Mouse (Mus musculus) CD4-positive, CD25-positive, alpha-beta regulatory T cell, adult 2 months (primary cell): ENCODE results near the gene Mtrf1l.

ENCODE experiments used
- DNase-seq: peaks from one replicate; pipeline ENCODE4 v3.0.0-alpha.2; 2012; ENCODE audit warnings: low read depth, low spot score

Gene Mtrf1l

GRCm38 (mm10) chr10:5823740-5824491 is at the start of gene Mtrf1l:
Mtrf1l (minus strand) TSS chr10:5823910.
- peak; percentile 98 for DNase-seq

DNA sequence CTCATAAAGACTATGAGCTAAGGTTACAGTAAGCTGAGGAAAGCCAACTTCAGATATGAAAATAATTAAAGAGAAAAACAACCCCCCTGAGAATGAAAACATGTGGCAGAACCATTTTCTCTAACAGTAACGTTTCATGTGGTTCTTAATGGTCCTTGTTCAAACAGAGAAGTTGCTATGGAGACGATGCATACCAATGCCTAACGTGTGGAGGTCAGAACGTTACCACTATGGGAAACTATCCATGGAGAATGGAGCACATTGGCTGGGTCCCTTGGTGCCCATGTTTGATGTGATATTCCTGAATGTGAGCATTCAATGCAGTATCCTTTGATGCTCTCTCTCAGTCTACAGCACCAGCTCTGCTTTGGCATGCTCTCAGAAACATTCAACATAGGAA is 47.4 kb upstream of the Mtrf1l start:
- no peak for DNase-seq

GRCm38 (mm10) chr10:5867981-5868552 is 44.4 kb upstream of the Mtrf1l start:
- DNase-seq = no peak

DNA sequence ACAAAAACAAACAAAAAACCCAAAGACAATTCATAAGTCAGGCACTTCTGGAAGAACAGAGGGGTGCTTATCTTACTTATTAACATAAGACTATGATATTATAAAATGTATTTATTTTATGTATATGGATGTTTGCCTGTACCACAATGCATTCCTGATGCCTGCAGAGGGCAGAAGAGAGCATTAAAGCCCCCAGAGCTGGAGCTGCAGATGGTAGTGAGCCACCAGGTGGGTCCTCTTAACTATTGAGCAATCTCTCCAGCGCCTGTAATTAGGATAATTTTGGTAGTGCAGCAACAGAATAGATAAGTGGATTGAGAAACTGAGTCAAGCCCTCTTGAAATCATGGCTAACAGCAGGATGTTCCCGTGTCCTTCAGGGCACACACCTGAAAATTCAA is 42.3 kb upstream of the Mtrf1l start:
- no peak for DNase-seq

DNA sequence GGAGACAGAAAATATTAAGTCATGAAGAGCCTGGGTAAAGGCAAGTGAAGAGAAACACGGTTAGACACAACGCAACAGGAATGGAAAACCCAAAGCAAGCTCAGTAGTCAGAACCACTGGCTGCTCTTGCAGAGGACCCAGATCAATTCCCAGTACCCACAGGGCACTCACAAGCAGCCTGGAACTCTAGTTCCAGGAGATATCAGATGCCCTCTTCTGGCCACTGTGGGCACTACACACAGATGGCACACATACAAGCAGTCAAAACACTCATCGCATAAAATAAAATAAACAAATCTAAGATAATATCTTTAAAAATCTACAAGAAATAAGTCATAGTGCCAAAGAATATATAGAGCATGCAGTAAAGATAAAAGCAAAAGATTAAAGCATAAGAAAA is 39.0 kb upstream of the Mtrf1l start:
- no peak for DNase-seq

GRCm38 (mm10) chr10:5860849-5861248 is 37.1 kb upstream of the Mtrf1l start:
- DNase-seq = no peak

DNA sequence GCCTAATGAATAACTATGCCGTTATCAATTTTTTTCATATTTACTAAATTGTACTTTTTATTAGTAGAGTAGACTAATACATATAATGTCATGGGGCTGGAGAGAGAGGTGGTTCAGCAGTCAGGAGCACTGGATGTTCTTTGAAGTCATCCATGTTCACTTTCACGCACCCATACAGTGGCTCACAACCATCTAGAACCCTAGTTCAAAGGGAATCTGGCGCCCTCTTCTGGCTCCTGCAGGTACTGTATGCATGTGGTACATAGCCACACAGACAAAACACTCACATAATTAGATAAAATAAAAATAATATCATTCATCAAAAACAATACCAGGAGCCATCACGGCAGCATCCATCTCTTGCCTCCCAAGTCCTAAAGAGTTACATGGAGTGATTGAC is 36.0 kb upstream of the Mtrf1l start:
- peak; percentile 23 for DNase-seq

DNA sequence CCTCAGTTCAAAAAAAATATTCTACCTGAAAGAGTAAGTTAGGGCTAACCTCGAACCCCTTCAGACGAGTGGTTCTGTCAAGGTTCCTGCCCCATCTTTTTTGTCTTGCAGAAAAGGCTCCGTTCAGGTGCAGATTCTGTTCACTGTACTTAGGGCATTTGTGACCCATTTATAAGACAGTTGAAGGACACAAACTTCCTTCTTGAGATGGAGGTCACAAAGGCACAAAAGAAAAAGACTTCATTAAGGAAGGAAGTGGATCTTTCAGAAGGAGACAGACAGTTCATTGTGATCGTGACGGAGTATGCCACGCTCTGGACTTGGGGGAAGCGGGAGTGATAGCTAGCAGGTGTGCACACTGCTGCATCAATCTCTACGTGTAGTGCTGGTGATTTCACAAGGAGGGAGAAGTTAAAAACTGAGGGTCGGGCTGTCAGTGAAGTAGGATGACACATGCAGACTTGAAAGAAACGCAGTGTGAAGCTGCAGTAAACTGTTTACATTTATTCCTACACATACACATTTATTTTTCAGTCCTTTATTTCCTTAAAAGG is 34.4 kb upstream of the Mtrf1l start:
- DNase-seq = no peak

- no peak for DNase-seq
These were observed 29.7 kb upstream of the Mtrf1l start for GRCm38 (mm10) chr10:5853290-5853868.

DNA sequence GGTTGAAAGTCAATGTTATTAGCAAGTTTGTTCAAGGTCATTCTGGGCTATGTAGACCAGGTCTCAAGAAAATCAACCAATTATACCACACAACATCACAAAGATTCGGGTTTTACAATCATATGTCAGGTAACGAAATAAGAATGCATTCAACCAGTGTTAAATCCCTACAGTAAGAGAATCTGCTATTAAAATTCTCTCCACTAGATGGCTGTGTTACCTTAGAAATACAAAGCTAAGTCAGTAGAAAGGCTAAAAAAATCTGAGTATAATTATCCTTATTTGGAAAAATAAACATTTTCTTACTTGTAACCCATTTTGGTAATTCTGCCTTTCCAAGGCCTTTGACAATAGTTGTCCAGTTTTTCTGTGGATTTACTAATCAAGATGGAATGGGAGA is 23.2 kb upstream of the Mtrf1l start:
- DNase-seq = peak; percentile 23

- peak; percentile 86 for DNase-seq
These were observed 17.7 kb upstream of the Mtrf1l start for GRCm38 (mm10) chr10:5841369-5841768.

DNA sequence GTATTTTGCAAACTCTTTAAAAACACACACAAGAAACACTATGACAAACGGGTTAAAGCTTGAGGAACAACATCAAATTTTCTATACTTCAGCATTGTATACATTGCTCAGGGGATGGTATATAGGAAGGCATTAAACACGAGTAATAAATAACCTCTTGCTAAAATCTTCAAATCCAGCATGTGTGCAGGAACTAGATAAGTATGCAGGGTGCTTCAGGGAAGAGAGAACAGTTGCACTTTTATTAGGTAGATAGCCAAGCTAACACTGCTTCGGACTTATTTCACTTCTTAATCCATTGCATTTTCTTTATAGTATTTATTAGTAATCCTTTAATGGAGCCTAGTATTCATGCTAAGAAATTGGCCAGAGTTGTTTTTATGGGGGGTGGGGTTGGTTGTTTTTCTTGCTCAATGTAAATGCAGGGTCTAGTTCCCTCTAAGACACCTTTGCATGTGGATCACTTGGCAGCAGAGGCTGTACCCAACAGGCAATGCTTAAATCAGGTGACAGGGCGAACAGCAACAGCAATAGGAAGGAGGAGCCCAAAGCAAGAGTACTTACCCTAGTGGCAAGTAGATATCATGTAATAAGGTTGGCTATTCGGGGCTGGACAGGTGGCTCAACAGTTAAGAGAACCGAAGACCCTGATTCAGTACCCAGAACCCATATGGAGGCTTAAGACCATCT is 2.8 kb upstream of the Mtrf1l start:
- DNase-seq = no peak

DNA sequence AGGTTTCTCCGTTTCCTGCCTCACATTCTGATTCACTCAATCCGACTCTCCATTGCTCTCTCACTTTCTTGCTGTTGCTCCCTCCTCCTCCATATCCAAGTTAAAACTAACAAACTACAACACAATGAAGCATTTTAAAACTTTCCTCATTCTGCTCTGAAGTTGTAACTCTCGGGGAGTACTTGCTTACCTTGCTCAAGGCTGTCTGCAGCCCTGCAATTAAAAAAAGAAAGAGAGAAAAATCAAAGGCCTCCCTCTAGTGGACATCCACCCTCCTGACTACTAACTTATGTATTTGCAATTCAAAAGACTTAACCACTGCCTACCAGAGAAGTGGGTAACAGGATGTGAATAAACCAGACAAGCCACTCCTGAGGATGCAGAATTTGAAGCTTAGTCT is 1.1 kb upstream of the Mtrf1l start:
- peak; percentile 84 for DNase-seq

GRCm38 (mm10) chr10:5823291-5823739 is 395 bp downstream of the Mtrf1l start:
- no peak for DNase-seq

- no peak for DNase-seq
These were observed 4.9 kb downstream of the Mtrf1l start for GRCm38 (mm10) chr10:5818772-5819171.

DNA sequence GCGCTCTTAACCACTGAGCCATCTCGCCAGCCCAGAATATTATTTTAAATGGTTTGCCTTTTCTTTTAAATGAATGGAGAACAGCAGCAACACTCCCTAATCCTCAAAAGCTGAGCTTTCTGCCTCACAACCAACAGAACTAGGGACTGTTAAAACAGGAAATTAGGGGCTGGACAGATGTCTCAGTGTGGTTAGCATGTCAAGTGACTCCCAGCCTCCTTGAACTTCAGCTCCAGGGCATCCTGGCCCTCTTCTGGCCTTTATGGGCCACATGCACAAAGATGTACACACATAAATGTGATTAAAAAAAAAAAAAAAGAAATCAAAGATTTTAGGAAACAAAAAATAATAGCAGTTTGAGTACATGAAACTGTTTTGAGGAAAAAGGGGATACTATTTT is 7.7 kb downstream of the Mtrf1l start:
- no peak for DNase-seq

DNA sequence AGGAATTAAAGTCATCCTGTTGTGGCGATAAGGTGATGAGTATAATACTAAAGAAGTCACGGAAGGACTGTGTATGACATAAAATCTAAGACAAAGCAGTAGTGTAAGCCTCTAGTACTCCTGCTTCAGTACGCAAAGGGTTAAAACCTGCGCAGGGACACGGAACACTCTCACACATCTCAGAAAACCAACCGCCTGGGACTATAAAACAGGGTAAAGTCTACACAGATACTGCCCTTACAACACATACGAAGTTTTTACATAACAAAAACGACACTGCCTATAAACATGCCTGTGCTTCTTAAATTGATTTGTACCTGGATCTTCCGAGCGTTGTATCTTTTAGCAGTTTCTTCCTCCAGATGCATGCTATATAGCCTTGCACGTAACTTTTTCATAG is 10.0 kb downstream of the Mtrf1l start:
- DNase-seq = no peak

GRCm38 (mm10) chr10:5807683-5808082 is 16.0 kb downstream of the Mtrf1l start:
- no peak for DNase-seq

DNA sequence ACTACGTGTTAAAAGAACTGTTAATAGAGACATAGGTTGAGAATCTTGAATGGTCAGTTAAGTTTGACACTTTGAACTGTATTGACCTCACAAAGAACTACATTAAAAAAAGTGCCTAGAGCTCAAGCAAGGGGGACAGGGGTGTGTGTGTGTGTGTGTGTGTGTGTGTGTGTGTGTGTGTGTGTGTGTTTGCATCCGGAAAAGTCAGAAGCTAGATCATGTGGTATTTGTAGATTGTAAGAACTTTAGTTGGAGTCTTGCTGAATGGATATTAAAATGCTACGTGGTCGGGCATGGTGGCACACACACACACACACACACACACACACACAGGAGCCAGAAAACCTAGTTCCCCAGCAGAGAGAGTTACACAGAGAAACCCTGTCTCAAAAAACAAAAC is 16.7 kb downstream of the Mtrf1l start:
- DNase-seq = no peak

GRCm38 (mm10) chr10:5806416-5806815 is 17.3 kb downstream of the Mtrf1l start:
- no peak for DNase-seq

DNA sequence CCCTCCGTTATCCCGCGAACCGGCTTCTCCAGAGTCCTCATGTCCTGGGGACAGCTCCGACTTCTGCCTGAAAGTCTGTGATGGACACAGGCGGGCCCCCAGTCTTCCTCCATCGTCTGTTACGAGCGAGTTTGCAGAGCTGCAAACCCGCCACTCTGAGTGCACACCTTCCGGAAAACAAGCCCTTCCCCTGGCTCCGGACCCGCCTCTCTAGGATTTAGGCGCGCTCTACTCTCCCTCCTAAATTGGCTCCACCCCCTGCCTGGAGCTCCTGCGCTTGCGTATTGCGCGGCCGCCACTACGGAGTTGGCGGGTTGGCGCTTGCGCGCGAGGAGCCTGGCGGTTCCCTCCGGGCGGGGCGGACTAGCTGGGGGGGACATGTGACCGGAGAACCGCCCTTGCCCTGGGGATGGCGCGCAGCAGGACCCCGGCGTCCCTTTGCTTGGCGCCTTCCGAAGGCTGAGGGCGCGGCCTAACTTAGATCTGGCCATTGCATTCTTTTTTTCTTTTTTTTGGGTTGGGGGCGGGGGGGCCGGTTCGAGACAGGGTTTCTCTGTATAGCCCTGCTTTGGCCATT is 17.9 kb downstream of the Mtrf1l start:
- peak; percentile 98 for DNase-seq

GRCm38 (mm10) chr10:5805243-5805730 is 18.4 kb downstream of the Mtrf1l start, which contains the start of gene Fbxo5:
Fbxo5 (minus strand) TSS chr10:5805600.
- peak; percentile 99 for DNase-seq
